Mouse (Mus musculus) left cerebral cortex, postnatal 14 days (tissue): ENCODE measurements around the gene 2010111I01Rik. TPM values are rescaled to one million over a fixed set of nuclear protein-coding genes. Genes with fewer than 3 reads are reported as not detected.

Experiments
- DNase-seq, 2 experiments: peaks; one replicate each; pipeline ENCODE4 v3.0.0; 2021 to 2022; ENCODE audit warnings: low spot score in 2 of 2, mixed read lengths in 1 of 2
- intact Hi-C: fragments of 180-260 bp; cut with DNase I; formaldehyde crosslinking; loops from one replicate; pipeline ENCODE4 v1.15.1; 2025
- total RNA-seq, 2 experiments: library from RNA; stranded (reverse); gene quantifications; 2 replicates each; pipeline ENCODE4 v1.2.3; 2021

2010111I01Rik gene
- total RNA-seq, 2 experiments from 2014 or later, result 80.6 to 105 TPM

- intact Hi-C loops, result no loop called here
- no peak for DNase-seq
These were observed 320.1 kb downstream of the 2010111I01Rik start for GRCm38 (mm10) chr13:63284748-63285147.

- no peak for DNase-seq
- intact Hi-C loops, result no loop called here
These were observed 321.9 kb downstream of the 2010111I01Rik start for GRCm38 (mm10) chr13:63286483-63287102.

- intact Hi-C loops, result no loop called here
- DNase-seq, result no peak
These were observed 324.5 kb downstream of the 2010111I01Rik start for GRCm38 (mm10) chr13:63289152-63289551.

- DNase-seq, result no peak
- intact Hi-C loops, result no loop called here
These were observed 325.0 kb downstream of the 2010111I01Rik start for GRCm38 (mm10) chr13:63289687-63290086.

DNA sequence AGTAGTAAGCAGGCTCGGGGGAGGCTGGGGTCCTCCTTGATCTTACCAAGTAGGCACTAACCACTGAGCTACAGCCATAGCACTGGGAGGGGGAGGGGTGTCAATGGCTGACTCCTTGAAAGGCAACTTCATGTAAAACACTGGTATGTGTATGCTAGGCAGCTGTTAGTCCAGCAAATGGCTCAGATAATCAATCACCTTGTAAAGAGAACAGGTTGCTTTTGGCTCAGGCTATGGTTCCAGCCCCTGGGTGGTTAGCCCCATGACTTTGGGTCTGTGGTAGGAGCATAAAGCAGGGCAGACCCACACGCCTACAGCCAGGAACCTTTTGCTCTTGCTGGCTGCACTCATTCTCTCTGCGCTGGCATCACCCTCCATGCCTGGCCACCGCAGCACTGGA lies 325.4 kb downstream of the 2010111I01Rik start:
- intact Hi-C loops, result no loop called here
- DNase-seq, result no peak

GRCm38 (mm10) chr13:63291016-63291415 lies 326.3 kb downstream of the 2010111I01Rik start:
- intact Hi-C loops, result no loop called here
- no peak for DNase-seq

GRCm38 (mm10) chr13:63293647-63294046 lies 329.0 kb downstream of the 2010111I01Rik start:
- no peak for DNase-seq
- intact Hi-C loops, result no loop called here

DNA sequence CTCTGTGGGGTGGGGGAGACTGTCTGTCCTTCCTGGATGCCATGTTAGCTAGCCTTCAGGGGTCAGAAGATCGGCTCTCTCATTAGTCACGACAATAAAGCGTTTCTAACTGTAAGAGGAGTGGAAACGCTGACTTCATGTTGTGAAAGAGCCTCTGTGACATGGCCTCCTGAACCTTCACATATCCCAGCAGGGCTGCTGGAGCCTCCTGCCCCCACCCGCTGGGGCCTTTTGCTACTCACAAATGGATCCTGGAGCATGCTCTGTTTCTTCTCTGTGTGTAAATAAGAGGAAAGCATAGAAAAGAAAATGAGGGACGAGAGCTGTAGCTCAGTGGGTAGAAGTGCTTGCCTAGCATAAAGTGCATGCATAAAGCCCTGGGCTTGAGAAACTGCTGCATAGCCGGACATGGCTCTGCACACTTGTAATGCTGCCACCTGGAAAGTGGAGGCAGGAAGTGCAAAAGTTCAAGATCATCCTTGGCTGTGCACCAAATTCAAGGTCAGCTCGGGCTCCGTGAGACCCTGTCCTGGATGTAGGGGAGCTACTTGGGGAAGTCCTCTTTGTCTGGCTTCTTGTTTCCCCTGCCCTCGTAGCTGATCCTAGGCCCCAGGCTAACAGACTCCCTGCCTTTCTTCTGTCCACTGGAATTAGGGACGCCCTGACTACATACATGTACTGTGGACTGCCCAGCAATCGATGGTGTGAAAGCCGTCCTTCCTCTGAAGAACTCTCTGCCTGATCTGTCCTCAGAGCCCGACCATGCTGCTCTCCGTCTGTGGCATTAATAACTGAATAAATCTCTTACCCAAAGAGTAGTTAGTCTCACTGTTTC lies 329.9 kb downstream of the 2010111I01Rik start:
- intact Hi-C loops, result no loop called here

DNA sequence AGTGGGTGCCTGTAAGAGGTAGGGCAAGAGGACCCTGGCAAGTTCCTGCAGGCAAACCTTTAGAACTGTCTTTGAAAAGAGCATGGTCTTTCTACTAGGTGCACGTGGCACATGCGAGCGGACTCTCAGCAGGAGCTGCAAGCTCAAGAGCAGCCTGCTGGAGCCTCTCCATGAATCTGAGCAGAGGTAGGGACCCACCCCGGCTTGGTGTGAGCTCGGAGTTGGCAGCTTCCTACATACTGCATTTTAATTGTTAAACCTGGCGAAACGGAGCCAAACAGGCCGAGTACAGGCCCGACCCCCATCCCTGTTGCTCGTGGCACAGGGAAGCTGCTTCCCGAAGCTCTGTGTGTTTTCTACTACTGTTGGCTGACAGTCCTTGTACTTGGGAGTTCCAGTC lies 331.6 kb downstream of the 2010111I01Rik start:
- intact Hi-C loops, result no loop called here

More for the DNA sequence above, 329.9 kb downstream of the 2010111I01Rik start:
- DNase-seq, result no peak

DNA sequence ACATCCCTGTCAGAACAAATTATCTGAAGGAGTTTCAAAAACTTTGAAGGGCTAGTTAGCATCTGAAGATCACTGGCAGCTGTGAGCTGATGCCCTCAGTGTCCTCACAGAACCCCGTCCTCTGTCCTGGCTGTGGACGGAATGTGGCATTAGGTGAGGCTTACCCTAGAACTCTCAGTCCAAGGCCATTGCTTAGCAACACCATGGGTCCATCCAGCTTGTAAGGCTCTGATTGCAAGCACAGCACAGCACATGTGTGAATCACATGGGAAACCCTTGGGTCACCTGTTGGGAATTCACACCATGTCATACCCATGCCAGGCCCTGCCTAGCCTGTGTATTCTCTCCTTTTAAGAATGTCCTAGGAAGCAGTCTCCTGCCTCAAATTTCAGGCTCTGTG lies 332.3 kb downstream of the 2010111I01Rik start:
- intact Hi-C loops, result no loop called here
- DNase-seq, result no peak

More for the DNA sequence above, 331.6 kb downstream of the 2010111I01Rik start:
- no peak for DNase-seq

GRCm38 (mm10) chr13:63297933-63298332 lies 333.2 kb downstream of the 2010111I01Rik start:
- DNase-seq, result no peak
- intact Hi-C loops, result no loop called here

DNA sequence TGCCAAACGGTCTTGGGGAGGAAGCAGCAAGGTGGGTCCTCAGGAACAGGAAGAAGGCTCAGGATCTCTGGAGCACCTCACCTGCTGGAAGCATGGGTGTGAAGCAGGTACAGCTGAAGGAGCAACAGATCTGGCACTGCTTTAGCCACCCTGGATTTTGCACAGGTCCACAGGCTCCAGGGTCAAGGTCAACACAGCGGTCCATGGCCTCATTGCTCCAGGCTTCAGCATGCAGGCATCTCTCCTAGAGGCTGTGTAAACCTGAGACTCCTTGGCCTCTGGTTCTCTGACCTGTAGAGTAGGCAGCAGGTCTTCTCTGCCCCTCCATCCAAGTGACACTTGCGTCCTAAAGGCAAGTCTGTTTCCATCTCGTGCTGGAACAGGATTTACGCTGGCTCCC lies 334.2 kb downstream of the 2010111I01Rik start:
- DNase-seq, result no peak
- intact Hi-C loops, result no loop called here

DNA sequence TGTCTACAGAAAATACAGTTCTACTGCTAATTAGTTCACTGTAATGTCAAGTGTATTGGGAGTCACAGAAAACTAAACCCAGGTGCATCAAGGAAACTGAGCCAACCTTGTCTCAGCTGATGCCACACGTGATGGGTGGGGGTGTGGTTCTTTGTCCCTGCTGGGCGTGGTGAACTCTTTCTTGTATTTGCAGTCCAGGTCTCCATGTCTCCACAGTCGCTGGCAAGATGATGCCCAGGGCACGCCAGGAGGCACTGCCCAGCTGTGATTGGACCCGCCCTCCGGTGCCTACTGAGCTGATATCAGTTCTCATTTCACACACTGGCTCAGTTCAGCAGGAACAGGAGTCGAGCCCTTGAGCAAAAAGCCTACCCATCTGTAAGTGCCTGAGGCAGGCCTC lies 336.2 kb downstream of the 2010111I01Rik start:
- DNase-seq, result no peak
- intact Hi-C loops, result no loop called here

DNA sequence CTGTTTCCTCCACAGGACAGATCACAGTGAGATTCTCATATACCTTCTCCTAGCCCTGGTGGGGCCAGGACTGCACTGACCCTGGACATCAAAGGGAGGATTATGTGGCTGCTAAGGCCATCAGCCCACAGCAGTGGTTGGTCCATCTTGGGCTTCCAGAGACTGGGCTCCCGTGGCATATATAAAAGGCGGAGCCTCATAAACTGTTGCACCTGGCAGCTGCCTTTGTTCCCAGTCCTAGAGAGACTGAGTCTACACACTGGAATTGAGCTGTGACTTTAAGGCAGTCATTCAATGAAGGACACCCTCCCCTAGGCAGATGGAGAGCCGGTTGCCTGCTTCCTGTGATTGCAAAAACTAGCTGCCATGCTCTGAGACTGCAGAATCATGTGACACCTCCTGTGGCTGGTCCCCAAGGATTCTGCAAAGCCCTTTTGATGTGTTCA lies 337.1 kb downstream of the 2010111I01Rik start:
- no peak for DNase-seq
- intact Hi-C loops, result no loop called here

DNA sequence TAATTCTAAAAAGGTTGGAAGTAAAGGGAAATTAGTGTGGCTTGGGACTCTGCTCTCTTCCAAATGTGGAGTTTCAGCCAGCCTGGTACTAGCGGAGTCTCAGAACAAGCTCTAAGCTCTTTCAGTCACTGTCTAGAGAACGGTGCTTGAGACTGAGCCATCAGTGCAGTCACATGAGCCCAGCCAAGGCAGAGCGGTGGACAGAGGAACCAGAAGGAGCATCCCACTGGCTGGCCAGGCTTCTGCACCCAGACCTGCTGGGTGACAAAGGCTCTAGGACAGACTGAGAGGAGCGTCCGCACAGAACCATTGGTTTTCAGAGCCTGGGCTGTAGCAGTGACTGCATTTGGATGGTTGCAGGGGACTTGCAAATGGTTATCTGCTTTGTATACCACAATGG lies 337.7 kb downstream of the 2010111I01Rik start:
- intact Hi-C loops, result no loop called here
- no peak for DNase-seq

GRCm38 (mm10) chr13:63304124-63304792 lies 339.6 kb downstream of the 2010111I01Rik start:
- intact Hi-C loops, result no loop called here
- no peak for DNase-seq

- intact Hi-C loops, result no loop called here
- no peak for DNase-seq
These were observed 340.1 kb downstream of the 2010111I01Rik start for GRCm38 (mm10) chr13:63304799-63305159.

DNA sequence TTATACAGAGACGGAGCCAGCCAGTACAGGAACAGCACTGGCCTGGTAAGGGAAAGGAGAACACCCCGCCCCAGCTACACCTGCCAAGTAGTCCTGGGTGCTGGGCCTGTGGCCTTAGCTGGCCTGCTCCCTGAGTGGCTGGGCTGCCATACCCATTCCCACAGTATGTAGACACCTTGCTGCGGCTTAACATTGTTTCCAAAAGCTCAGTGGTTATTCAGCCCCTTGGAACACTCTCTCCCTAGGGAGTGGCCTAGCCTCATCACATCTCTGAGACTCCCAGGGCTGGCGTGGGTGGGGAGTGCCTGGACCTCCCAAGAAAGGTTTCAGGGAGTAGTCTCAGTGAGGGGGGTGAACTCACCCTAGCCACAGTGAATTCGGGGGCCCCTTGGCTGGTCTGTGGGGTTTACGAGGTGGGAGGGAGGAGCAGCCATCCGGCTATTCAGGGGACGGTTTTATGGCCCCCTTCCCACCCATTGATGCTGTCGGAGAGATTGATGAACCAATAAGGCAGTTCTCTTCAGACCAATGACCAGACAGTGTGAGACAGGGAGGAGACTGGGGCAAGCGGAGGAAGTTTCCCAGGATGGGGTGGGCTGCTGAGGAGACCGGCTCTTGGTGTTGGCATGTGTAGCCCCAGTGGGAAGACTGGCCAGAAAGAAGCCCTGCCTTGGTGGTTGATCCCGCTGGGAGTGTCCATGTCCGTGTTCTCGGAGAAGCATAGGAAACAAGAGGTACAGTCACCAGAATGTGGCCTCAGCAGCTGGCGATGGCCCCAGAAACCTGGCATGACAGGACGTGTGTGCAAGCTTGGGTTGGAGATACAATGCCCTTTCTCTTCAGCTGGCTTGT lies 340.7 kb downstream of the 2010111I01Rik start:
- intact Hi-C loops, result no loop called here
- no peak for DNase-seq

DNA sequence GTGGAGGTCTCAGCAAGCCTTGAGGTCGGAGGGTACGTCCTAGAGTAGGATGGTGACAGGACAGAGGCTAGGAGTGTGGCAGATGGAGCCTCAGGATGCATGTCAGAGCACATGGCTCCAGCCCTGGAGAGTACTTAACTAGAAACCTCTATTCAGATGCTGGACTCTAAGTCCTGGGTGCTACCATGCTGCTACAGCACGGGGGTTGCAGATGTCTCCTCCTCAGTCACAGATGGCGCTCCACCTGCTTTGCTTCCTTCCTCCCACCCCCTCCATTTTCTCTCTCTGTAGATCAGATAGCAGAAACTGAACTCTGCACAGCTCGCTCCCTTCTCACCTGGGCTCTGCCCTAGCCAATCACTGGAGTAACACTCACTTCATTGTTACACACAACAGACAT lies 342.1 kb downstream of the 2010111I01Rik start:
- peak in 1 of 2 experiments; percentile 52 for DNase-seq
- intact Hi-C loops, result no loop called here
